Mouse (Mus musculus) thymus, adult 2 months (tissue): ENCODE results near the gene Dirc2.

Experiments
- CTCF ChIP-seq: fragments of 200-500 bp; IDR thresholded peaks from 2 replicates; pipeline ENCODE4 v1.5.1; 2012; ENCODE audit warnings: mild to moderate bottlenecking, control low read depth, low read length, moderate library complexity, borderline replicate concordance; ENCODE audit not compliant: control insufficient read depth, poor library complexity, insufficient read depth; ENCODE audit errors: extremely low read depth
- POLR2A ChIP-seq: fragments of 200-500 bp; IDR thresholded peaks from 2 replicates; pipeline ENCODE4 v1.6.1; 2012; ENCODE audit warnings: mild to moderate bottlenecking, low read length, control low read depth, moderate library complexity; ENCODE audit not compliant: control insufficient read depth, poor library complexity, insufficient read depth; ENCODE audit errors: extremely low read depth

DNA sequence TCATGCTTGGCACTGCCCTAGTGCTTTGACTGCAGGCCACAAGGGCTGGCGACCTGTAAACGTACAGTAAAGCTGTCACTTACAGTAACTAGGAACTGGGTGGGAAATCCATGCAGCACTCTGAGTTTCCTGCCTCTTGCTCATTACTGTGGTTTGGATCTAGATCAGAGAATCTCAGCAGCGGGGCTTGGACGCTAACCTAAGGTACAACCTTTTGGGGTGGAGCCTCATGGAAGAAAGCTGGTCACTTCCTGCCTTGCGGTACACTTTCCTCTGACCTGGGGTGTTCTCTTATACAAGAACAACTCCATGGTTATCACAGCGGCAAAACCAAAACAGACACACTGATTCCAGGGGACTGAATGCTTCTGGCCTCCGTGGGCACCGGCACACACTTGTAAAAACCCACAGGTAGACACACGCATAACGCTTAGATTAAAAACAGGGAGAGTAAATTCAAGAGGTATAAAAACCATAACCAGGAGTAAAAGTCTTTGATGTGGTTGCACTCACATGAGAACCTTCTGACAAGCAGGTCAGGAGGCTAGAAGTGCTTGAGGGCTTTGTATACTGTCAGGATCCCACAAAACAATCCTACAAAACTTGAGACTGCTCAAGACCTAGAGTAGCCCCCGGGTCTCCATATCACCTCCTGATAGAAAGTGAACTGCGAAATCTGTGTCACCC lies 26.8 kb downstream of the Dirc2 start:
- TF ChIP-seq CTCF (no peak), POLR2A (no peak)
